In the genomic region with DNA sequence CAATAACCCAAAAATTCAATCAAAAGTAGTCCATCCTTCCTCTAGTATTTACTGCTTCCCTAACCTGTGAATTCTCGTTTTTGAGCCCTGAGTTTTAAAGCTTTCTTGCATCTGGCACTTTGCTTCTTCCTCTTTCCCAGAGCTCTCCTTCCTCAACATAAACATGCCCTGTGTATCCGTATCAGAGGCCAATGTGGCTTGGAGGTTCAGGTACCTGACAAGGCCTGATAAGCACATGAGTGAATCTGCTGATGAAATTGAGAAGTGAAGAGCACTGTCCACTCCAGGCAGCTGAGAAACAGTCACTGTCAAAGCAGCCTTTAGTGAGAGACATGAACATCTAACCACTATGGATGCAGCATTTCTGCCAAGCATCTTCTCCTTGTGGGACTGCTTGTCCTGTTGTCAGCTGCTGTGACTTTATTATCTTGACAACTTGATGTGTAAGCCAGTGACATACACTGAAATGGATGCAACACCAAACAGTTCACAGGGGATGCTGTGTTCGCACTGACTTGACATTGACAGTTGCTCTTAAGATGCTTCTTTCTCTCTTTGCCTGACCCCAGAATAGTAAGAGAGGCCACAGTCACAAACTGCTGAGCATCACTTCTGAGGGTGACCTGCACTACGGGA, we compare ENCODE assay signal across 19 mouse cellular contexts. TPM values are rescaled to one million over a fixed set of nuclear protein-coding genes. Genes with fewer than 3 reads are reported as not detected.
A peak's percentile ranks its signal among the peaks of the same experiment; 100 is the strongest.
DNase-seq lines count a peak whose midpoint lies in the region; ATAC-seq and TF ChIP-seq lines count a peak whose summit lies in the region.
"Had no signal": no experiment of that assay in that cellular context is flagged by ENCODE, and none has a peak within 500 bp of the region (broad histone marks: within the 10 kb centered on the region; RNA-seq: fewer than 3 reads in every experiment).

No protein-coding gene starts in this region.

- H3K4me1 ChIP-seq in G1E (ENCODE audit: insufficient read depth, low read depth, low read length) = peaks cover 62% of the 10 kb centered on the region
- H3K4me1 ChIP-seq in kidney, adult 2 months (ENCODE audit: control insufficient read depth, insufficient read depth, low read length) = peaks cover 6% of the 10 kb centered on the region; the same call in 1 of the 2 replicates
- no peaks in the 10 kb centered on the region; the same call in 1 of the 2 replicates for H3K4me1 ChIP-seq in forebrain, postnatal 0 days (ENCODE audit: insufficient read depth)
- H3K4me1 ChIP-seq: embryonic facial prominence, embryonic 15.5 days; forebrain, embryonic 12.5 days; intestine, embryonic 15.5 days; limb, embryonic 12.5 days had no signal

- DNase-seq in G1E (ENCODE audit: low spot score) (peak; percentile 8), MEL-GATA-1-ER (ENCODE audit: extremely low read depth, low read depth) (peak; percentile 93), liver (peak; percentile 53)
- no peak for DNase-seq in kidney, adult 2 months
- no peak for DNase-seq in forebrain, postnatal 0 days
- DNase-seq in left cerebral cortex, postnatal 10 days (ENCODE audit: extremely low spot score in 1 of 2, low spot score in 2 of 2) = no peak
- DNase-seq: adrenal gland, adult 8-10 months; cerebellum, postnatal 10 days; embryo, embryonic 11 days had no signal

- H3K27me3 ChIP-seq in G1E (ENCODE audit: insufficient read depth, low read length) = no peaks in the 10 kb centered on the region
- H3K27me3 ChIP-seq in kidney, adult 2 months (replicated peaks; ENCODE audit: control insufficient read depth, insufficient read depth, low read length) = no peaks in the 10 kb centered on the region
- no peaks in the 10 kb centered on the region for H3K27me3 ChIP-seq in forebrain, postnatal 0 days (ENCODE audit: insufficient read depth, low read length)
- H3K27me3 ChIP-seq: embryonic facial prominence, embryonic 15.5 days; forebrain, embryonic 12.5 days; heart, embryonic 12.5 days; intestine, embryonic 15.5 days; limb, embryonic 12.5 days; lung, embryonic 15.5 days had no signal

- peaks cover 13% of the 10 kb centered on the region for H3K36me3 ChIP-seq in G1E (replicated peaks)
- no peaks in the 10 kb centered on the region for H3K36me3 ChIP-seq in kidney, adult 2 months (ENCODE audit: control insufficient read depth, insufficient read depth, low read length)
- no peaks in the 10 kb centered on the region for H3K36me3 ChIP-seq in forebrain, postnatal 0 days (ENCODE audit: insufficient read depth)
- H3K36me3 ChIP-seq: embryonic facial prominence, embryonic 15.5 days; forebrain, embryonic 12.5 days; heart, embryonic 12.5 days; intestine, embryonic 15.5 days; lung, embryonic 15.5 days had no signal

- H3K9ac ChIP-seq in forebrain, postnatal 0 days = no peak overlapping the region
- H3K9ac ChIP-seq: embryonic facial prominence, embryonic 15.5 days; forebrain, embryonic 12.5 days; heart, embryonic 12.5 days; hindbrain, embryonic 14.5 days; intestine, embryonic 15.5 days; limb, embryonic 12.5 days; lung, embryonic 15.5 days had no signal

- H3K4me2 ChIP-seq in forebrain, postnatal 0 days (ENCODE audit: low read depth) = no peak overlapping the region
- H3K4me2 ChIP-seq: embryonic facial prominence, embryonic 15.5 days; forebrain, embryonic 12.5 days; heart, embryonic 12.5 days; hindbrain, embryonic 14.5 days; intestine, embryonic 15.5 days; limb, embryonic 12.5 days; lung, embryonic 15.5 days had no signal

- WGBS in kidney, adult 2 months = 75% methylated on average over 4 of the region's 4 CpGs
- WGBS in forebrain, postnatal 0 days = 89% methylated on average over 4 of the region's 4 CpGs

- ATAC-seq in G1E (ENCODE audit: extremely low read depth, insufficient number of reproducible peaks, low FRiP score, poor library complexity, severe bottlenecking) = peak; percentile 75
- peak; percentile 54 for ATAC-seq in megakaryocyte progenitor cell, adult 5-6 weeks (replicated peaks; ENCODE audit: poor library complexity)
- ATAC-seq in forebrain, postnatal 0 days = no peak
- ATAC-seq: intestine, embryonic 15.5 days; midbrain, embryonic 16.5 days had no signal

- no peak overlapping the region for H3K27ac ChIP-seq in kidney, adult 2 months (ENCODE audit: insufficient read depth, low read depth, low read length)
- no peak overlapping the region for H3K27ac ChIP-seq in forebrain, postnatal 0 days (ENCODE audit: low read depth, low read length)
- H3K27ac ChIP-seq: embryonic facial prominence, embryonic 15.5 days; forebrain, embryonic 12.5 days; hindbrain, embryonic 14.5 days; intestine, embryonic 15.5 days; limb, embryonic 12.5 days; lung, embryonic 15.5 days; stomach, postnatal 0 days had no signal

- H3K9me3 ChIP-seq in G1E (replicated peaks) = no peaks in the 10 kb centered on the region
- H3K9me3 ChIP-seq in forebrain, postnatal 0 days (ENCODE audit: low read length) = no peaks in the 10 kb centered on the region
- H3K9me3 ChIP-seq: embryonic facial prominence, embryonic 15.5 days; forebrain, embryonic 12.5 days; heart, embryonic 12.5 days; intestine, embryonic 15.5 days; limb, embryonic 12.5 days; lung, embryonic 15.5 days had no signal

- intact Hi-C loops in left cerebral cortex, postnatal 10 days (cut with DNase I) = no loop called here

- no peak for TF ChIP-seq CTCF in G1E (IDR thresholded peaks at IDR 0.05; ENCODE audit: low read depth, low read length)
- TF ChIP-seq CTCF in kidney, adult 2 months (conservative IDR thresholded peaks at IDR 0.05; ENCODE audit: insufficient read depth, insufficient read length, low read depth, low read length) = no peak
- TF ChIP-seq CTCF in forebrain, postnatal 0 days (IDR thresholded peaks at IDR 0.05; ENCODE audit: low read depth) = no peak

- no peak overlapping the region for H3K4me3 ChIP-seq in G1E (ENCODE audit: low read depth, low read length)
- no peak overlapping the region for H3K4me3 ChIP-seq in kidney, adult 2 months (ENCODE audit: insufficient read depth, low read depth, low read length)
- no peak overlapping the region for H3K4me3 ChIP-seq in forebrain, postnatal 0 days (ENCODE audit: low read depth, low read length)
- H3K4me3 ChIP-seq: embryonic facial prominence, embryonic 15.5 days; forebrain, embryonic 12.5 days; heart, embryonic 12.5 days; intestine, embryonic 15.5 days; limb, embryonic 12.5 days; lung, embryonic 15.5 days had no signal

- TF ChIP-seq POLR2A in kidney, adult 2 months (IDR thresholded peaks at IDR 0.05; ENCODE audit: low read depth, low read length) = no peak

RNA-seq across cellular contexts. Expression of a gene that starts 42.9 kb away (rescaled TPM):
- total RNA-seq in G1E (2014; fragmentation: Nextera tagmentation) (73.9 and 82.4 TPM in 2 replicates), G1E (2017) (63.1 and 75.0 TPM in 2 replicates)
- 18.5 and 22.1 TPM in 2 replicates for polyA plus RNA-seq in G1E (2012)
- 27.8 and 31.6 TPM in 2 replicates for total RNA-seq in megakaryocyte progenitor cell, adult 5-6 weeks (2015)
- 35.6 and 40.8 TPM in 2 replicates for total RNA-seq in megakaryocyte progenitor cell, adult 5-6 weeks (2017)
- 31.2 and 35.6 TPM in 2 replicates for polyA plus RNA-seq in kidney, adult 2 months (2012; rRNA removed)
- total RNA-seq in forebrain, postnatal 0 days (2014; rRNA removed) = 94.8 and 116 TPM in 2 replicates
- 24.4 and 41.2 TPM in 2 replicates for polyA plus RNA-seq in forebrain, postnatal 0 days (2015; fragmentation: Nextera tagmentation; extraction: Ambion mirVana)
- 100 to 1,000 TPM; 177 to 178 TPM for total RNA-seq in left cerebral cortex, postnatal 10 days (2021)

Comparison
In these comparisons a context has a peak if more than half of its experiments do, and no peak if none do; other contexts are left out.
1. DNase-seq: peak in G1E (single experiment), MEL-GATA-1-ER (single experiment) and liver (single experiment); none in kidney, adult 2 months (single experiment), forebrain, postnatal 0 days (single experiment) and left cerebral cortex, postnatal 10 days (0 of 2).